Mouse (Mus musculus) c-Kit-positive CD71-positive TER-119-negative erythroid progenitor cells, embryonic 14.5 days (primary cell): ENCODE data around the gene Pin4.

Experiments used
- DNase-seq: peaks from one replicate; pipeline ENCODE4 v3.0.0-alpha.2; 2013; ENCODE audit warnings: low read depth

Pin4 gene

DNA sequence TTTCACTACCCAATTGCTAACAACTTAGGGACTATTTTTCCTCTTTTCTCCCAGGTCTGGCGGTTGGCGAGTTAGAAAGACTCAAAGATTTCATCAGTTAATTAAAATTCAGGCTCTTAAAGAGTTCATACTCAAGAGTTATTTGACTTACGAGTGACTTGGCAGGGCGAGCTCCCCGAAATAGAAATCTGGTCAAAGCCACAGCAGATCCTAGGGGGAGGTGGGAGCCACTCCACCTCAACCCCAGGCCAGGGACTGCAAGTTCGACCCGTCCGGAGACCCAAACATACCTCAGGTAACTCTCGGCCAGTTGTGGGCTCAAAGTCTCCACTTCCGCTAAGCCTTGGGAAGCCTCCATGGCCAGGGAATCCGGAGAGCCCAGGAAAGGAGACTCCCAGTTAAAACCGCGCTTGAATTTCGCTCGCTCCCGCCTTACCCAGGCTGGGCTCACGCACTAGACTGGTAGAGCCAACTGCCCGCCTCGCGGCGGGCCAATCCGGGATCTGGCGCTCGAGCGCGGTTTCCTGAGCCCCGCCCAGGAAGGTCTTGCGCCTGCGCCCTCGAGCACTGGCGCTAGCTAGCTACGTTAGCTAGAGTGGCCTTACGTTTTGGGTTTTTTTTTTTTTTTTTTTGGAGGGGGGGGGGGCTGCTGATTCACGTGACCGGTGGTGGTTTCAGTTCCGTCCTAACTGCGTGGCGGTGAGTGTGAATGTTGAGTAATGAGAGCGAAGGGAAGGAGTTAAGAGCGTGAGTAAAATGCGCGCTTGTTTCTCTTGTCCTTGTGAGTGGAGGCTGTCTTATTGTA is 37.6 kb downstream of the Pin4 start, which contains the start of gene Ercc6l:
Gene Ercc6l, minus strand, starts transcription at position 474 of the 805 bp plus-strand sequence.
- peak; percentile 82 for DNase-seq

DNA sequence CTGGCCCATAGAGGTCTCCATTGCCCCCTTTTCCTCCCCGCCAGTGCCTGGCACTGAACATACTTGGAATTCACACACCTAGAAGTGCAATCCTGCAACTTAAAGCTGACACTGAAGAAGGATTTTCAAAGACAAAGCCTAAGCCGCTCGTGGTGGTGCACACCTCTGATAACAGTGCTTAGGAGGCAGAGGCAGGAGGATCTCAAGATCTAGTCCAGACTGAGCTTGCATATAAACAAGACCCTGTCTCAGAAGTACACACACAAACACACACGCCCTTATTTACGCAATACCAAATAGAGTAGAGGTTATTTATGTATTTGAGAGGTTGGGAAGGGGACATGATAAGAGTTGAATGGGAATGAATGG is 38.2 kb downstream of the Pin4 start:
- no peak for DNase-seq

DNA sequence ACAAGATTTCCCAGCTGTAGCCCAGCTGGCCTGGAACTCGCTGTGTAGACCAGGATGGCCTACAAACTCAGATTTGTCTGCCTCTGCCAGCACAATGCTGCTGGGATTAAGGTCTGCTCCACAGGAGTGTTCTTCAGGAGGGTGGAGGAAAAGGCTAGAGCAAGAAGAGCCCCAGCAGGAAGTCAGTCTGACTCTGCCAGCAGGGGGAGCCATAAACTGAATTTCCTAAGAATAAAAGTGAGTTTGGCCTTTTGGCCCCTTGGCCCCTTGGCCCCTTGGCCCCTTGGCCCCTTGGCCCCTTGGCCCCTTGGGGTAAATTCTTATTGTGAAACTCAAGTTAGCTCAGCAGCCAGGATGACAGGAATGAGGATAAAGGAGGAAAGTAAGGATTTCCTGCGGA is 40.5 kb downstream of the Pin4 start:
- DNase-seq: no peak

DNA sequence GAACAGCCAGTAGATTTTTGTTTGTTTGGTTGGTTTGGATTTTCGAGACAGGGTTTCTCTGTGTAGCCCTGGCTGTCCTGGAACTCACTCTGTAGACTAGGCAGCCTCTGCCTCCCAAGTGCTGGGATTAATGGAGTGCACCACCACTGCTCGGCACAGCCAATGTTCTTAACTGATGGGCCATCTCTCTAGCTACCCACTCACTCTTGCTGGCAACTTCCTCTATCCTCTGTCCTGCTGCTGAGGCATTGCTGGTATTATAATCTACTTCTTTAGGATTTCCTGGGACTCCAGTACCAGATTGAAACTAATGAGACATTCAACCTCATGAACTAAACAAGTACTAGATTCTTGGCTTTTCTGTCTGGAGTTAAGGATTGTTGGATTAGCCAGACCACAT is 41.3 kb downstream of the Pin4 start:
- DNase-seq: no peak

DNA sequence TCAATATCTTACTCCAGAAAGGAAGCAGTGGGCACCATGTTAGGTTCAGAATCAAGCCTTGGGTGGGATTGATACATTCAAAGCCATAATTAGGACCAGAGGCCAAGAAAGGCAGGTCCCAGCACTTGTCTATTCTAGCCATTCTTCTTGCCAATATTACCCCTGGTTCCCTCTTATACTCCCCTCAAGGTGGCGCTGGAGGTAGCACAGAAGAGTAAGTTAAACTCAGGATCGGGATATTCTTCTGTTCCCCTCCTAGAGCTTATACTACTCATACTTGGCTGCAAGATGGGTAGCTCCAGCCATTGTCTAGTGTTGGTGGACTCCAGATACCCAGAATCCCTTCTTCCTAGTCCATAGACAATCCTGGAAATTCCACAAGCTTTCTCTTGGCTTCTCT is 43.8 kb downstream of the Pin4 start:
- DNase-seq: no peak

DNA sequence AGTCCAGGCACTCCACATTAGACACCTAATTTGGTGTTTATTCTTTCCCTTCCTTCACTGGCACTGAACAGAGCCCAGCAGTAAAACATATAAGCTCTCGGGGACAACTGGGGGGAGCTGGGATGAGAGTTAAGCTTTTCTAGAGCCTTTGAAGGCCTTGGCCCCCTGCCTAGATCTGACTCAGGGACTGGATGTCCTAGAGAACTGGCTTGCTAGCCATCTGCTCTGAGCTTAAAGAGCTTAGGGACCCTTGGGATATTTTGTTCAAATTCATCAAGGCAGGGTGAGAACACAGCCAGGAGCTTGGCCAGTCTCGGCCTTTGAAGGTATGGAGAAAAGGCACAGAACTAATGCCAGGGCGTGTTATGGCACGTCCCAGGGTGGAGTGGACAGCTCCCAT is 44.3 kb downstream of the Pin4 start:
- DNase-seq: no peak

DNA sequence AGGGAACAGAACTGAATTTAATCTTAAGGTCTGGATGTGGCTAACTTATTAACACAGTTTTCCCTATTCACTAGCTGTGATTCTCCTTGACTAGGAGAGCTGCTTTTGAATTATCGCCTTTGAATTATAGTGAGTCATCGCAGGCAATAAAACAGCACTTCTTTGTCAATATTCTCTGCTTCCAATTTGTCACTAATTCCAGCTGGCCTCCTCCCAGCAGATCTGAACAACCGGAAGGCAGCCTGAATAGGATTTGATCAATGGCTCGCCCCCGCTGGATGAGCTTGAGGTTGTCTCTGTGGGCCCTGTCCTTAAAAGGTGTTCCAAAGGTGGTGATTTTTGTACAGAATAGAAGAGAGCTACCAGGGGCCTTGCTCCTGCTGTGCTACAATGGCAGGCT is 47.3 kb downstream of the Pin4 start:
- no peak for DNase-seq

DNA sequence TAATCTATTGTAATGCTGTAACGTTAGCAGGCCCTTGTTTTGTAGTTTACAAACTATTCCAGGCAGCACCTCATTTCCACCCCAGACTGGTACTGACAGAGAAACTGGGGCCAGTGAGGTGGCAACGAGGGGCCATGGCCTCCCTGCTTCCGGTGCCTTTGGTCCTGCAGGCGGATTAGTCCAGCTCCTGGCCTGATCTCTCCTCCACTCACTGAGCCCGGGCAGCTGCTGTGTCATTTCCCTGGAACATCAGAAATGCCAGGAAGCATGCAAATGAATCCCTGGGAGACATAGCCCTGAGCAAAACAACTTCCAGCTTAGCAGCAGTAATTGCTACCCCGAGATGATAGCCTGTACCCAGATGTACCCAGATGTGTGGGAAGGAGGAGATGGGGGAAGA is 47.7 kb downstream of the Pin4 start:
- DNase-seq: no peak

DNA sequence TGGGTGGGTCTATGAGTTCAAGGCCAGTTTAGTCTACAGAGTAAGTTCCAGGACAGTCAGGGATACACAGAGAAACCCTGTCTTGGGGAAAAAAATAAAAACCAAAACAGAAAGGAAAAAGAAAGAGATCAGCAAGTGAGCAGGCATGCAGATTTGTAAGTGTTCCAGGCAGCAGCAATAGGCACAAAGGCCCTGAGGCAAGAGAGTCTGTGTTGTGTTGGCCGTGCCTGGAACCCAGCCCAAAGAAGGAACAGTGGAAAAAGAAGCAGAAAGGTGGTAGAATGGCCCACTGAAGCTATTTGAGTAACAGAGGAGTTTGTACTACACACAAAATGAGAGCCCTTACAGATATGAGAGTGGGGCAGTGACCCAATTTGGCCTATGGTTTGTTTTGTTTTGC is 50.5 kb downstream of the Pin4 start:
- no peak for DNase-seq

DNA sequence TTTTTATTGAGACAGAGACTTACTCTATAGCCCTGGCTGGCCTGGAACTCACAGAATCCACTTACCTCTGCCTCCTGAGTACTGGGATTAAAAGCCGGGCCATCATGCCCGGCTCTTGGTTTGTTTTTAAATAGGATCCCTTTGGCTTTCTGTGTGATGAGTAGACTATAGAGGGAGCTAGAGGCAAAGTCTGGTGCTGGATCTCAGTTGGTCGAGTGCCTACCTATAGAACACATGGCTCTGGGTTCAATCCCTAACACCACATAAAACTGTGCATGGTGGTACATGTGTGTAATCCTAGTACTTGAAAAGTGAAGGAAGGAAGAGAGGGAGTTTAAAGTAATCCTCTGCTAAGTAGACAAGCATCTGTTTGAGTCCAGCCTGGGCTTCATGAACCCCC is 50.9 kb downstream of the Pin4 start:
- DNase-seq: no peak

DNA sequence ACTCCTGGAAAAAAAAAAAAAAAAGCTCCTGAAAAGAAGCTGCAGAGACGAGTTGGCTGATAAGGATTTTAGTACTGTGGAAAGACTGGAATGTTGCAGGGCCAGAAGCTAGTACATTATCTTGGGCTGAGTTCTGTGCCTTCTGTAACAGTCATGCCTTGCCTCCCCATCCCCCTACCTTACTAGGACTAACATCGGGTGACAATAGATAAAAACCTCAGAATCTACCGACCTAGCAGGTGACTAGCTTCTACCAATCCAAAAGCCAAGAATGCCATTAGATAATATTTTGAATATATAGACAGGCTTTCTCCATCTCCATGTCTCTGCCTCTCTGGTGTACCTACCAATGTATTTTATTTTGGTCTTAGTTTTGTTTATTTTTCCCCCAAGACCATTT is 51.7 kb downstream of the Pin4 start:
- DNase-seq: no peak

DNA sequence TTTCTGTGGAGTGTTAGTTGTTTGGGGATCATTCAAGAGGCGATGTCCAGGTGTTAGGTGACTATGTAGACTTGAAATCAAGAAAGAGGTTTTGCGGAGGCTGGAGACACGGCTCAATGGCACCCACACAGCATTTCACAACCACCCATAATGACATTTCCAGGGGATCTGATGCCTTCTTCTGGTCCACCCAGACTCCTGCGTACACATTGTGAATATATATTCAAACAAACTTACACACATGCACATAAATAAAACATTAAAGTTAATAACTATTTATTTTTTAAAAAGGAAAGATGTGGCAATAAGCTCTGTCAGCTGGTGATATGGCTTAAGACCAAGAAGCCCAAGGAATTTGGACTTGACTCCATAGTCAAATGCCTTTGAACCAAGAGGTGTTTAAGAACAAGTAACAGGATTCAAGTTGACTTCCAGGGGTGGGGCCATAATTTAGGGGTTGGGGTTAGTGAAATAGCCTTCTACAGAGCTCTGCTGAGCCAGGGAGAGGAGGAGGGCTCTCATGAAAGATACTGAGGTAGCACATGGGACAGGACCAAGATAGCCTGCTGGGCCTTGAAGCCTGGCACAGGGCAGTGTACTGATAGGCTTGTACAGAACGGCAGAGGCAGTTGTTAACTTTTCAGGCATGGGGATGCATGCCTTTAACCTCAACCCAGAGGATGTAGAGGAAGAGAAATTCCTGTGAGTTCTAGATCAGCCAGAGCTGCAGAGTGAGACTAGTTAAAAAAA is 56.5 kb downstream of the Pin4 start:
- no peak for DNase-seq
